ENCODE assay signal across 12 mouse cellular contexts in the genomic region with DNA sequence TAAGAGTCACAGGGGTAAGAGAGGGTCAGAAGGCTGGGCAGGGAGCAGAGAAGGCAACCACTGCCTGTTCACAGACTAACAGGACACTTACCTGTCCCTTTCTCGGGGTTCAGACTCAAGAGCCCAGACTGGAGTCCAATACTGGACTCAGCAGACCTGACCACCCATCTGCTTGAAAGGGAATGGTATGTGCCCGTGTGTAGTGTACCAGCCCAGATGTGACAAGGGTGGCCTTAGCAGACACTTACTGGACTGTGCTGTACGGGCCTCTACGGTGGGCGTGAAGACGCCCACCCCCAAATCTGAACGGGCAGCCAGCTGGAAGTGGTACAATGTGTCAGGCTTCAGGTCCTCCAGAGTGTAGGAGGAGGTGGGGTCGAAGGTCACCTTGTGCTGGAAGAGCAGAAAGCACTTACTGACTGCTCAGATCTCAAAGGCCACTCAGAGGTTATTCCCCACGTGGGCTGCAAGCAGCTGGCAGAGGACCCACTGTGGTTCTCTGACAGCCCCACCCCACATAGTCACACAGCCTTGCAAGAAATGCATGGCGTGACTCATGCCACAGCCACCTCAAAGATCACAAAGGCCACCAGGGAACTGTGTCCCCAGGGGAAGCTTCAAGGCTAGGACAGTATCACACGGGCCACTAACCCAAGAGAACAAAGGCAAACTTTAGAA. TPM values are rescaled to one million over a fixed set of nuclear protein-coding genes. Genes with fewer than 3 reads are reported as not detected.
A peak's percentile ranks its signal among the peaks of the same experiment; 100 is the strongest.
DNase-seq lines count a peak whose midpoint lies in the region; ATAC-seq and TF ChIP-seq lines count a peak whose summit lies in the region.
"Had no signal": no experiment of that assay in that cellular context is flagged by ENCODE, and none has a peak within 500 bp of the region (broad histone marks: within the 10 kb centered on the region; RNA-seq: fewer than 3 reads in every experiment).

No protein-coding gene starts in this region.

- ATAC-seq in intestine, embryonic 16.5 days, result peak; percentile 44

- WGBS in intestine, embryonic 16.5 days, result 69% methylated on average over 11 of the region's 11 CpGs

- no peak overlapping the region for H3K4me3 ChIP-seq in C2C12 (ENCODE audit: insufficient read depth, poor library complexity, severe bottlenecking)
- no peak overlapping the region for H3K4me3 ChIP-seq in intestine, embryonic 16.5 days (ENCODE audit: low read length)
- H3K4me3 ChIP-seq: hindbrain, embryonic 13.5 days had no signal

- H3K36me3 ChIP-seq in C2C12 (ENCODE audit: control insufficient read depth, insufficient read depth), result no peaks in the 10 kb centered on the region
- H3K36me3 ChIP-seq in intestine, embryonic 16.5 days (ENCODE audit: control insufficient read depth, insufficient read depth, low read length), result peaks cover 23% of the 10 kb centered on the region
- H3K36me3 ChIP-seq: G1E had no signal

- H3K27ac ChIP-seq in intestine, embryonic 16.5 days (ENCODE audit: low read length), result peak overlapping the region; percentile 68
- H3K27ac ChIP-seq: hindbrain, embryonic 13.5 days had no signal

- H3K79me2 ChIP-seq in C2C12 (ENCODE audit: control insufficient read depth, insufficient read depth), result no peaks in the 10 kb centered on the region

- H3K27me3 ChIP-seq in C2C12 (ENCODE audit: control insufficient read depth, insufficient read depth, insufficient read length), result no peaks in the 10 kb centered on the region
- H3K27me3 ChIP-seq in intestine, embryonic 16.5 days (replicated peaks; ENCODE audit: control insufficient read depth, insufficient read depth, low read length), result no peaks in the 10 kb centered on the region
- H3K27me3 ChIP-seq: hindbrain, embryonic 13.5 days had no signal

- H3K4me1 ChIP-seq in intestine, embryonic 16.5 days (ENCODE audit: control insufficient read depth, insufficient read depth, low read length), result peaks cover 31% of the 10 kb centered on the region
- H3K4me1 ChIP-seq: hindbrain, embryonic 13.5 days had no signal

- TF ChIP-seq CTCF in C2C12 (IDR thresholded peaks at IDR 0.05; ENCODE audit: control insufficient read depth, insufficient read depth, insufficient read length), result no peak

- H3K79me3 ChIP-seq in C2C12 (ENCODE audit: low read depth), result no peaks in the 10 kb centered on the region

- peak; percentile 43 for DNase-seq in R1 (ENCODE audit: low read depth, low spot score)
- peak; percentile 83 to 91 for DNase-seq in kidney, postnatal 25 days
- no peak for DNase-seq in frontal cortex, adult 2 months (ENCODE audit: extremely low spot score in 1 of 2, low spot score in 1 of 2)
- no peak for DNase-seq in right cerebral cortex, postnatal 10 days (ENCODE audit: low spot score in 2 of 2)
- DNase-seq in layer of hippocampus, postnatal 36 days, result no peak
- DNase-seq: cerebellum, postnatal 10 days had no signal

- no peak overlapping the region for H3K9ac ChIP-seq in intestine, embryonic 16.5 days (ENCODE audit: low read depth, low read length)
- H3K9ac ChIP-seq: hindbrain, embryonic 13.5 days had no signal

- no peak overlapping the region for H3ac ChIP-seq in C2C12 (ENCODE audit: control insufficient read depth, insufficient read length, low read depth)

- H3K9me3 ChIP-seq in intestine, embryonic 16.5 days (ENCODE audit: control insufficient read depth, low read length), result no peaks in the 10 kb centered on the region
- H3K9me3 ChIP-seq: G1E; hindbrain, embryonic 13.5 days had no signal

- H3K4me2 ChIP-seq in intestine, embryonic 16.5 days (ENCODE audit: low read depth, low read length), result no peak overlapping the region
- H3K4me2 ChIP-seq: hindbrain, embryonic 13.5 days; liver, embryonic 11.5 days had no signal

TF ChIP-seq in C2C12, 6 proteins besides CTCF, POLR2A, EP300 and RAD21:
- TF ChIP-seq MYOG (IDR thresholded peaks at IDR 0.05; ENCODE audit: control insufficient read depth, extremely low read depth, insufficient read length) (no peak), MYOD1 (IDR thresholded peaks at IDR 0.05; ENCODE audit: control insufficient read depth, insufficient read length, low read depth) (peak; percentile 5), MAX (IDR thresholded peaks at IDR 0.05) (peak; percentile 67), CEBPB (IDR thresholded peaks at IDR 0.05; ENCODE audit: low read depth) (no peak), FOSL1 (IDR thresholded peaks at IDR 0.05; ENCODE audit: insufficient read depth, low read length, poor library complexity, severe bottlenecking) (no peak), USF1 (IDR thresholded peaks at IDR 0.05; ENCODE audit: low read depth) (peak; percentile 47)

RNA-seq across cellular contexts. Expression of a gene that starts 55.0 kb away (rescaled TPM):
- polyA plus RNA-seq in C2C12 (2012; fragmentation: generic; extraction: Trizol), result 28.1 TPM
- 18.0 and 18.6 TPM in 2 replicates for polyA plus RNA-seq in intestine, embryonic 16.5 days (2015; fragmentation: Nextera tagmentation; extraction: Ambion mirVana)
- 42.5 and 50.0 TPM in 2 replicates for polyA plus RNA-seq in frontal cortex, adult 2 months (2012; rRNA removed)
- total RNA-seq in layer of hippocampus, postnatal 36 days (2021), result 10 to 100 TPM; 47.0 to 55.4 TPM

RNA-seq across cellular contexts. Expression of a gene that starts 56.4 kb away (rescaled TPM):
- 1.6 TPM for polyA plus RNA-seq in C2C12 (2012; fragmentation: generic; extraction: Trizol)
- polyA plus RNA-seq in intestine, embryonic 16.5 days (2015; fragmentation: Nextera tagmentation; extraction: Ambion mirVana), result 45.8 and 54.8 TPM in 2 replicates
- 48.7 and 61.0 TPM in 2 replicates for polyA plus RNA-seq in frontal cortex, adult 2 months (2012; rRNA removed)
- total RNA-seq in layer of hippocampus, postnatal 36 days (2021), result 10 to 100 TPM; 73.3 to 80.7 TPM
- total RNA-seq: megakaryocyte-erythroid progenitor cell, adult 5-6 weeks had no signal
- polyA plus RNA-seq: G1E had no signal

Comparison
In these comparisons a context has a peak if more than half of its experiments do, and no peak if none do; other contexts are left out.
1. DNase-seq: peak in R1 (single experiment) and kidney, postnatal 25 days (2 of 2); none in frontal cortex, adult 2 months (0 of 2), right cerebral cortex, postnatal 10 days (0 of 2) and layer of hippocampus, postnatal 36 days (0 of 2).
2. RNA of a gene that starts 56.4 kb away (polyA plus RNA-seq): 48.7 to 61.0 TPM in frontal cortex, adult 2 months and 45.8 to 54.8 TPM in intestine, embryonic 16.5 days; 1.6 TPM in C2C12 (single experiment); every median in the first group is over 10 times any median in the second.